Mouse (Mus musculus) forebrain, embryonic 16.5 days (tissue): Measurements from ENCODE around the gene Eya4. TPM values are rescaled to one million over a fixed set of nuclear protein-coding genes. Genes with fewer than 3 reads are reported as not detected.

Experiments used
- ATAC-seq: fragments of 200-750 bp; cut with Nextera tagmentation; 2 replicates; pipeline ENCODE4 v1.8.0; 2017; ENCODE audit warnings: mild to moderate bottlenecking, moderate library complexity
- H3K27ac ChIP-seq: fragments of 300-500 bp; sonication (generic); 2 replicates; pipeline ENCODE4 v1.5.1; 2014; ENCODE audit warnings: low read length, control low read depth
- H3K27me3 ChIP-seq: fragments of 300-500 bp; sonication (generic); replicated peaks from 2 replicates; pipeline ENCODE4 v1.6.1; 2014; ENCODE audit warnings: low read length; ENCODE audit not compliant: control insufficient read depth, insufficient read depth
- H3K36me3 ChIP-seq: fragments of 300-500 bp; sonication (generic); 2 replicates; pipeline ENCODE4 v1.6.1; 2014; ENCODE audit not compliant: control insufficient read depth, insufficient read depth
- H3K4me1 ChIP-seq: fragments of 300-500 bp; sonication (generic); replicated peaks from 2 replicates; pipeline ENCODE4 v1.6.1; 2014; ENCODE audit warnings: low read length; ENCODE audit not compliant: control insufficient read depth, insufficient read depth
- H3K4me2 ChIP-seq: fragments of 300-500 bp; sonication (generic); 2 replicates; pipeline ENCODE4 v1.6.1; 2014; ENCODE audit warnings: mild to moderate bottlenecking, low read length, control low read depth
- H3K4me3 ChIP-seq: fragments of 300-500 bp; sonication (generic); replicated peaks from 2 replicates; pipeline ENCODE4 v1.5.1; 2014; ENCODE audit warnings: mild to moderate bottlenecking, low read length, control low read depth
- H3K9ac ChIP-seq: fragments of 300-500 bp; sonication (generic); replicated peaks from 2 replicates; pipeline ENCODE4 v1.6.1; 2014; ENCODE audit warnings: low read depth, low read length, control low read depth
- H3K9me3 ChIP-seq: fragments of 300-500 bp; sonication (generic); 2 replicates; pipeline ENCODE4 v1.6.1; 2016; ENCODE audit warnings: low read length; ENCODE audit not compliant: control insufficient read depth
- WGBS: fragments of 180-500 bp; shearing (Covaris S2); extraction: QIAGEN DNeasy Blood & Tissue Kit; methylation state at CpG from one replicate; pipeline ENCODE4 v1.1.7; 2014; 5-methylcytosine and 5-hydroxymethylcytosine counted together
- polyA plus RNA-seq: library from polyadenylated mRNA; unstranded; fragments of >200 nt; fragmentation: Nextera tagmentation; extraction: Ambion mirVana; gene quantifications from 2 replicates; pipeline ENCODE4 v1.2.1, GENCODE M21; 2015

Gene Eya4
- polyA plus RNA-seq, 1 experiment from 2014 or later = 0.68 TPM

- Histone ChIP-seq H3K9ac (no peak overlapping the region), H3K27me3 (no peaks in the 10 kb centered on the region), H3K4me3 (no peak overlapping the region), H3K4me2 (no peak overlapping the region), H3K27ac (no peak overlapping the region), H3K4me1 (no peaks in the 10 kb centered on the region; the same call in 1 of the 2 replicates), H3K9me3 (no peaks in the 10 kb centered on the region), H3K36me3 (no peaks in the 10 kb centered on the region)
- WGBS = 54% methylated on average over 3 of the region's 3 CpGs
- peak; percentile 79 for ATAC-seq
These were observed 104.1 kb downstream of the Eya4 start for GRCm38 (mm10) chr10:23246485-23246884.

DNA sequence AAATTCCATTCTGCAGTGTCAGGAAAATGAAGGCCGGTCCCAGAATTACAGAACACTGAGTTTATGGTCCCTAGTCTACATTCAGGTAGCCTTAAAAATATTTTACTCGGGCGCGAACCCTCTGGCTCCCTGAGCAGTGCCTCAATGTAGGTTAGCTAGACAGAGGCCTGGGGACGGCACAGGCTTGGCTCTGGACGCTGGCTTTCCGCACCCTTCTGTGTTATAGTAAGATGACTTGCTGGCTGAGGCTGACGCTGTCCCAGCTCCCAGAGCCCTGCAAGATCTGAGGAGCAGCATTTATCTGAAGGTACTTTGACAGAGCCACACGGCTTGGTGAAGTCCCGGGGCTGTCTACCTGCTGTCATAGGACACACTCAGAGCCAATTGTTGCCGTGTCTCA lies 113.7 kb downstream of the Eya4 start:
- H3K27me3 ChIP-seq = no peaks in the 10 kb centered on the region
- no peak for ATAC-seq
- no peak overlapping the region for H3K9ac ChIP-seq
- no peaks in the 10 kb centered on the region for H3K4me1 ChIP-seq
- H3K36me3 ChIP-seq = no peaks in the 10 kb centered on the region
- H3K4me3 ChIP-seq = no peak overlapping the region
- no peak overlapping the region for H3K4me2 ChIP-seq
- H3K9me3 ChIP-seq = no peaks in the 10 kb centered on the region
- no peak overlapping the region for H3K27ac ChIP-seq
- WGBS = 77% methylated on average over 11 of the region's 11 CpGs

GRCm38 (mm10) chr10:23235405-23235804 lies 115.2 kb downstream of the Eya4 start:
- Histone ChIP-seq H3K9ac (no peak overlapping the region), H3K9me3 (no peaks in the 10 kb centered on the region), H3K4me3 (no peak overlapping the region), H3K27ac (no peak overlapping the region), H3K27me3 (no peaks in the 10 kb centered on the region), H3K36me3 (no peaks in the 10 kb centered on the region), H3K4me1 (no peaks in the 10 kb centered on the region), H3K4me2 (no peak overlapping the region)
- no peak for ATAC-seq
- WGBS = 88% methylated on average over 4 of the region's 4 CpGs

- Histone ChIP-seq H3K9me3 (no peaks in the 10 kb centered on the region), H3K27me3 (no peaks in the 10 kb centered on the region), H3K4me3 (no peak overlapping the region), H3K4me2 (no peak overlapping the region), H3K27ac (no peak overlapping the region), H3K4me1 (no peaks in the 10 kb centered on the region), H3K36me3 (no peaks in the 10 kb centered on the region), H3K9ac (no peak overlapping the region)
- ATAC-seq = no peak
- 76% methylated on average over 6 of the region's 6 CpGs for WGBS
These were observed 117.2 kb downstream of the Eya4 start for GRCm38 (mm10) chr10:23233425-23233824.

DNA sequence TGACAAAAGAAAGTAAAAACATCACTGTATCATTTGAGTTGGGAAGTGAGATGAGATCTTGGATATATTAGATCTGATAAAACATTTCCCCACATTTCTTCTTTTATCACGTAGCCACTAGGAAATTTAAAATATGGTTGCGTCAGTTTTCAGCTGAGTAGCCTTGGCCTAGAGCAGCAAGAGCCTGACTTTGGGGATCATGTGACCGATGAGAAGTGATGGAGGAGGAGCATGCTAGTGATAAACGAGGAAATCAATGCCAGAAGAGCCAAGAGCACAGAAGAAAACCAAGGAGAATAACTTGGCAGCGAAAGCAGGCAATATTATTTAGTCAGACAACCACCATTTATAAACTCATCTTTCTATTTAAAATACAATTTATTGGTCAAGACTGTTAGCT lies 119.7 kb downstream of the Eya4 start:
- Histone ChIP-seq H3K9ac (no peak overlapping the region), H3K4me3 (no peak overlapping the region), H3K36me3 (no peaks in the 10 kb centered on the region), H3K27me3 (no peaks in the 10 kb centered on the region), H3K4me2 (no peak overlapping the region), H3K4me1 (no peaks in the 10 kb centered on the region), H3K27ac (no peak overlapping the region), H3K9me3 (no peaks in the 10 kb centered on the region)
- no peak for ATAC-seq
- 84% methylated on average over 5 of the region's 5 CpGs for WGBS

DNA sequence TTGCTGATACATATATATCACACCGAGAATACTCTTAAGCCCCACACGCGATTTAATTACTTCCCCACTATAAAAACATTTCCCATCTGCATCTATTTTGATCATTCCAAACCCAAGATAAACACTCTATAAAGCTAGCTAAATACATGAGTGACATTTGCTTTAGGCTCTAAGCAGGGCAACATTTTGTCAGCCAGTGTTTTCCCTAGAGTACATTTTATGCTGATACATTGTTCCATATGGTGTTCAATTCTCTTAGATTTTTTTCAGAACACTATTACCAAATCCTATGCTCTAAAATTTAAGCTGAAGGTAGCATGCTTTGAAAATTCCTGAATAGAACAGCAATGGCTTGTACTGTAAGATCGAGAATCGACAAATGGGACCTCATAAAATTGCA lies 127.2 kb downstream of the Eya4 start:
- H3K27ac ChIP-seq = no peak overlapping the region
- H3K4me2 ChIP-seq = no peak overlapping the region
- H3K27me3 ChIP-seq = no peaks in the 10 kb centered on the region
- 73% methylated on average over 5 of the region's 5 CpGs for WGBS
- no peak overlapping the region for H3K4me3 ChIP-seq
- no peak overlapping the region for H3K9ac ChIP-seq
- H3K36me3 ChIP-seq = no peaks in the 10 kb centered on the region
- H3K9me3 ChIP-seq = no peaks in the 10 kb centered on the region
- H3K4me1 ChIP-seq = no peaks in the 10 kb centered on the region
- ATAC-seq = peak; percentile 33; the same call in 1 of the 2 replicates

GRCm38 (mm10) chr10:23220432-23220831 lies 130.2 kb downstream of the Eya4 start:
- no peak overlapping the region for H3K4me3 ChIP-seq
- no peak overlapping the region for H3K9ac ChIP-seq
- no peaks in the 10 kb centered on the region for H3K9me3 ChIP-seq
- no peak for ATAC-seq
- H3K27ac ChIP-seq = no peak overlapping the region
- H3K4me1 ChIP-seq = no peaks in the 10 kb centered on the region
- H3K4me2 ChIP-seq = no peak overlapping the region
- 5% methylated on average over 3 of the region's 3 CpGs for WGBS
- no peaks in the 10 kb centered on the region for H3K36me3 ChIP-seq
- no peaks in the 10 kb centered on the region for H3K27me3 ChIP-seq

DNA sequence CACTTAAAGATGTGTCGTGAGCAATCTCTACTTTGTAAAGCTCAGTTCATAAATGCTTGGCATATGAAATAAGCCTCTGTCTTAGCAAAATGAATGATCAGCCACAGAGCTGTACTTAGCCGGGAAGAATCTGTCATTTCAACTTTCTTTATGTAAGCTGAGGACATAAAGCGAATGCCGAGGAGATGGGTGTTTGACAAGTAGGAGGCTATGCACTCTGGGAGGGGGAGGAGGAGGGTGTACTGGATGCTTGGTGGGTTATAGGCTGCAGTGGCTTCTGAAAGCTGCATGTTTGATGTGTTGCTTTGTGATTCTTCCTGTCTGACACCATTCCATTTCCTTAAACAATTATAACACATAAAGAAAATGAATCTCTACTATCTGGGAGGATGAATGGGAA lies 133.8 kb downstream of the Eya4 start:
- Histone ChIP-seq H3K9ac (no peak overlapping the region), H3K9me3 (no peaks in the 10 kb centered on the region), H3K4me3 (no peak overlapping the region), H3K36me3 (no peaks in the 10 kb centered on the region), H3K27ac (no peak overlapping the region), H3K4me2 (no peak overlapping the region), H3K27me3 (no peaks in the 10 kb centered on the region), H3K4me1 (no peaks in the 10 kb centered on the region)
- ATAC-seq = peak; percentile 89
- 49% methylated on average over 4 of the region's 4 CpGs for WGBS

DNA sequence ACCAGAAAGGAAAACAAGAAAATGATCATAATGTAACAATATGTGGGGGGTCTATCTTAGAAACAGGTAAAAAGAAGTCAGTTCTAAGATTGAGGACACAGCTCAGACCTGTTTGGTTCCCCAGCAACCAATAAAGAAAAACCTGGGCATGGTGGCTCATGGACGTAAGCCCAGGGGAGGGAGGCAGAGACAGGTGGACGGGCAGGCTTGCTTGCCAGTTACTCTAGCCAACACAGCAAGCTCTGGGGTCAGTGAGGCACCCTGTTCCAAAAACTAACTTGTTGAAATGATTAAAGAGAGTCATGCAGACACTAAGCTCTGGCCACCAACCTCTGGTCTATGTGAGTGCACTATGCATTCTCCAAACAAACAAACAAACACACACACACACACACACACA lies 139.2 kb downstream of the Eya4 start:
- no peak overlapping the region for H3K4me2 ChIP-seq
- 65% methylated on average over 2 of the region's 2 CpGs for WGBS
- no peaks in the 10 kb centered on the region for H3K9me3 ChIP-seq
- no peak overlapping the region for H3K27ac ChIP-seq
- no peaks in the 10 kb centered on the region for H3K36me3 ChIP-seq
- no peak overlapping the region for H3K4me3 ChIP-seq
- no peaks in the 10 kb centered on the region for H3K4me1 ChIP-seq
- no peaks in the 10 kb centered on the region for H3K27me3 ChIP-seq
- no peak overlapping the region for H3K9ac ChIP-seq
- no peak for ATAC-seq

GRCm38 (mm10) chr10:23203885-23204284 lies 146.7 kb downstream of the Eya4 start:
- 31% methylated on average over 4 of the region's 4 CpGs for WGBS
- peak; percentile 59 for ATAC-seq
- Histone ChIP-seq H3K36me3 (no peaks in the 10 kb centered on the region), H3K4me3 (no peak overlapping the region), H3K27ac (no peak overlapping the region), H3K4me1 (peaks cover 13% of the 10 kb centered on the region), H3K9me3 (no peaks in the 10 kb centered on the region), H3K9ac (no peak overlapping the region), H3K27me3 (no peaks in the 10 kb centered on the region), H3K4me2 (no peak overlapping the region)
